Mouse (Mus musculus) erythroblast, embryonic 14.5 days (primary cell): ENCODE data around the gene Prdm1. TPM values are rescaled to one million over a fixed set of nuclear protein-coding genes. Genes with fewer than 3 reads are reported as not detected.

ENCODE experiments used
- H3K27me3 ChIP-seq: 2 replicates; pipeline ENCODE4 v1.6.1; 2012; ENCODE audit warnings: inconsistent platforms; ENCODE audit not compliant: control insufficient read depth
- H3K36me3 ChIP-seq: 2 replicates; pipeline ENCODE4 v1.6.1; 2012; ENCODE audit warnings: mild to moderate bottlenecking, inconsistent platforms; ENCODE audit not compliant: control insufficient read depth
- H3K4me1 ChIP-seq: 2 replicates; pipeline ENCODE4 v1.6.1; 2012; ENCODE audit warnings: inconsistent platforms; ENCODE audit not compliant: control insufficient read depth
- H3K4me3 ChIP-seq: replicated peaks from 2 replicates; pipeline ENCODE3; 2012; ENCODE audit warnings: moderate library complexity, mild to moderate bottlenecking, inconsistent platforms
- H3K9me3 ChIP-seq: 2 replicates; pipeline ENCODE4 v1.6.1; 2012; ENCODE audit warnings: low read length, inconsistent platforms, mixed read lengths; ENCODE audit not compliant: control insufficient read depth
- GATA1 ChIP-seq: IDR thresholded peaks from 2 replicates; pipeline ENCODE4 v1.6.1; 2012; ENCODE audit warnings: low read length, inconsistent platforms, mixed read lengths
- TAL1 ChIP-seq: IDR thresholded peaks from 3 replicates; pipeline ENCODE4 v1.6.1; 2012; ENCODE audit warnings: low read length, inconsistent platforms, mixed read lengths
- polyA plus RNA-seq: library from polyadenylated mRNA; stranded (reverse); fragments of >175 nt; gene quantifications from 2 replicates; pipeline ENCODE4 v1.2.3, GENCODE M21; 2012

Gene Prdm1
- polyA plus RNA-seq, result not detected in 2 replicates

GRCm38 (mm10) chr10:44528291-44529082 lies at the start of gene Prdm1:
Gene Prdm1 (minus strand): TSS chr10:44528501.
- no peaks in the 10 kb centered on the region for H3K36me3 ChIP-seq
- H3K27me3 ChIP-seq, result peaks cover 57% of the 10 kb centered on the region
- no peak for TF ChIP-seq TAL1
- TF ChIP-seq GATA1, result no peak
- peaks cover 16% of the 10 kb centered on the region for H3K4me1 ChIP-seq
- peak within 1 kb of the TSS; percentile 71 for H3K4me3 ChIP-seq
- H3K9me3 ChIP-seq, result peaks cover 5% of the 10 kb centered on the region; the same call in 1 of the 2 replicates

DNA sequence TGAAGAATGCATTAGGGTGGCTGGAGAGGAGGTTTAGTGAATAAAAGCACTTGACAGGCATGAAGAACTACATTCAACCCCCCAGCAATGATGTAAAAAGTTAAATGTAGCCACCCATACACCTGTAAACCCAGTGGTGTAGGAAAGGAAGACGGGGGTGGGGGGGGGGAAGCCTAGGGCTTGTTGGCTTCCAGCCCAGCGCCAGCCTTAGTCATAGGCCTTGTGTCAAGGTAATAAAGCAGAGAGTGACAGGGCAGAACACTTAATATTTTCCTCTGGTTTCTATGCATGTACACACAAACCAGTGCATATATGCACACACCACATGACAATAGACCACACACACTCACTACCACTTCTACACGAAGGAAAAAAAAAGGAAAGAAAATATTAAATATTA lies 37.7 kb upstream of the Prdm1 start:
- H3K27me3 ChIP-seq, result no peaks in the 10 kb centered on the region
- H3K36me3 ChIP-seq, result no peaks in the 10 kb centered on the region
- no peaks in the 10 kb centered on the region for H3K9me3 ChIP-seq
- no peak overlapping the region for H3K4me3 ChIP-seq
- TF ChIP-seq TAL1 (no peak), GATA1 (no peak)
- no peaks in the 10 kb centered on the region for H3K4me1 ChIP-seq

GRCm38 (mm10) chr10:44565109-44565508 lies 36.8 kb upstream of the Prdm1 start:
- Histone ChIP-seq H3K4me3 (no peak overlapping the region), H3K4me1 (no peaks in the 10 kb centered on the region), H3K9me3 (no peaks in the 10 kb centered on the region), H3K36me3 (no peaks in the 10 kb centered on the region), H3K27me3 (no peaks in the 10 kb centered on the region)
- TF ChIP-seq TAL1 (no peak), GATA1 (no peak)

- Histone ChIP-seq H3K9me3 (0 out of 2 replicates have a peak, but pooled peaks cover 2% of the 10 kb centered on the region), H3K27me3 (no peaks in the 10 kb centered on the region), H3K4me1 (peaks cover 11% of the 10 kb centered on the region), H3K4me3 (peak overlapping the region; percentile 10), H3K36me3 (no peaks in the 10 kb centered on the region)
- TF ChIP-seq TAL1 (no peak), GATA1 (no peak)
These were observed 28.5 kb upstream of the Prdm1 start for GRCm38 (mm10) chr10:44556845-44557244.

DNA sequence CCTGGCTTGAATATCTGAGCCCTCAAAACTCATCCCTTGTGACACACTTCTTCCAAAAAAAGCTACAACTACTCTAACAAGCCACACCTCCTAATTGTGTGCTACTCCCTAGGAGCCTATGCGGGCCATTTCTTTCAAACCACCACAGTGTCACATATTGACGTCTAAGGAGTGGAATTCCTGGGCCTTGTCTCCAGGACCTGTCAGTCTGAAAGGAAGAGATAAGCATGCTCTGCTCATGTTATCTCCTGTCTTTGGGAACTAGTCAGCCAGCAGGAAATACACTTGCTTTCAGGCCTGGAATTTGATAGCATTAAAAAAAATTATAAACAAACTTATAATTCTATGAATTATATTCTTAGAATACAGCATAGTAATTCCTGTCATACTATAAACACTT lies 27.0 kb upstream of the Prdm1 start:
- Histone ChIP-seq H3K4me3 (no peak overlapping the region), H3K4me1 (peaks cover 11% of the 10 kb centered on the region), H3K9me3 (0 out of 2 replicates have a peak, but pooled peaks cover 2% of the 10 kb centered on the region), H3K36me3 (no peaks in the 10 kb centered on the region), H3K27me3 (no peaks in the 10 kb centered on the region)
- TF ChIP-seq GATA1 (no peak), TAL1 (no peak)

- no peaks in the 10 kb centered on the region for H3K27me3 ChIP-seq
- 0 out of 2 replicates have a peak, but pooled peaks cover 2% of the 10 kb centered on the region for H3K9me3 ChIP-seq
- H3K4me3 ChIP-seq, result no peak overlapping the region
- TF ChIP-seq TAL1 (no peak), GATA1 (peak; percentile 39; the same call in 1 of the 2 replicates)
- peaks cover 11% of the 10 kb centered on the region for H3K4me1 ChIP-seq
- no peaks in the 10 kb centered on the region for H3K36me3 ChIP-seq
These were observed 25.3 kb upstream of the Prdm1 start for GRCm38 (mm10) chr10:44553648-44554047.

GRCm38 (mm10) chr10:44539033-44539578 lies 10.8 kb upstream of the Prdm1 start:
- TF ChIP-seq GATA1 (no peak), TAL1 (no peak)
- peaks cover 4% of the 10 kb centered on the region for H3K27me3 ChIP-seq
- H3K36me3 ChIP-seq, result no peaks in the 10 kb centered on the region
- H3K4me3 ChIP-seq, result no peak overlapping the region
- peaks cover 4% of the 10 kb centered on the region for H3K4me1 ChIP-seq
- no peaks in the 10 kb centered on the region for H3K9me3 ChIP-seq

- Histone ChIP-seq H3K4me3 (no peak overlapping the region), H3K36me3 (no peaks in the 10 kb centered on the region), H3K9me3 (no peaks in the 10 kb centered on the region), H3K27me3 (peaks cover 4% of the 10 kb centered on the region), H3K4me1 (peaks cover 4% of the 10 kb centered on the region)
- TF ChIP-seq GATA1 (no peak), TAL1 (no peak)
These were observed 9.8 kb upstream of the Prdm1 start for GRCm38 (mm10) chr10:44538137-44538536.

- TF ChIP-seq GATA1 (no peak), TAL1 (no peak)
- Histone ChIP-seq H3K27me3 (peaks cover 44% of the 10 kb centered on the region), H3K4me1 (peaks cover 16% of the 10 kb centered on the region), H3K36me3 (no peaks in the 10 kb centered on the region), H3K4me3 (peak overlapping the region; percentile 71), H3K9me3 (peaks cover 5% of the 10 kb centered on the region; the same call in 1 of the 2 replicates)
These were observed 1.7 kb upstream of the Prdm1 start for GRCm38 (mm10) chr10:44530067-44530360.
